Mouse (Mus musculus) lung, adult 2 months (tissue): Measurements from ENCODE around the gene Cblb.

Experiments
- CTCF ChIP-seq: fragments of 200-500 bp; IDR thresholded peaks from 2 replicates; pipeline ENCODE4 v1.5.1; 2011; ENCODE audit warnings: mild to moderate bottlenecking, low read length, control low read depth; ENCODE audit not compliant: insufficient read depth
- POLR2A ChIP-seq: fragments of 200-500 bp; IDR thresholded peaks from 2 replicates; pipeline ENCODE4 v1.6.1; 2011; ENCODE audit warnings: low read depth, mild to moderate bottlenecking, control low read depth, low read length, borderline replicate concordance; ENCODE audit errors: extremely low read depth

DNA sequence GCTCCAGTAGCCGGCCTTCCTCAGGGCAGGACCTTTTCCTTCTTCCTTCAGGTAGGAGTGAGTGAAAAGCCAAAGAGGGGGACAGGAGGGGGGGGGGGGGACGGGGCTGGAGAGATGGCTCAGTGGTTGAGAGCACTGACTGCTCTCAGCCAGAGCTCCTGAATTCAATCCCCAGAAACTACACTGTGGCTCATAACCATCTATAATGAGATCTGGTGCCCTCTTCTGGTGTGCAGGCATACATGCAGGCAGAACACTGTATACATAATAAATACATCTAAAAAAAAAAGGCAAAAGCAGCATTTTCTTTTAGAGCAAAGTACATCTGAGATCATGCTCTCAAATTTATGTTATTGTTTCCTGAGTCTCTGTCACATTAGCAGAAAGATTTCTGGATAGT lies 158.1 kb downstream of the Cblb start:
- TF ChIP-seq CTCF (no peak), POLR2A (no peak)
